Mouse (Mus musculus) midbrain, embryonic 10.5 days (tissue): ENCODE results near the gene Fam151b. TPM values are rescaled to one million over a fixed set of nuclear protein-coding genes. Genes with fewer than 3 reads are reported as not detected.

Experiments used
- polyA plus RNA-seq: library from polyadenylated mRNA; unstranded; fragments of >200 nt; fragmentation: Nextera tagmentation; extraction: Ambion mirVana; gene quantifications from 2 replicates; pipeline ENCODE4 v1.2.1, GENCODE M21; 2016

The Fam151b gene
- polyA plus RNA-seq, 1 experiment from 2014 or later, result 0.16 TPM

Other genes with a start within 250 kb of the Fam151b start
- gene Gm20379, start 178.0 kb downstream of the Fam151b start, polyA plus RNA-seq, result 0.84 and 0.89 TPM in 2 replicates
- gene Dhfr, start 129.3 kb downstream of the Fam151b start, polyA plus RNA-seq, result 24.9 and 28.5 TPM in 2 replicates
- gene Msh3, start 129.0 kb downstream of the Fam151b start, polyA plus RNA-seq, result 31.0 and 31.2 TPM in 2 replicates
- gene Ankrd34b, start 58.1 kb downstream of the Fam151b start, polyA plus RNA-seq, result 0.09 and 0.11 TPM in 2 replicates
- 9.5 and 12.3 TPM in 2 replicates for gene Zfyve16, start 46.9 kb upstream of the Fam151b start, polyA plus RNA-seq
- gene Spz1, start 92.2 kb upstream of the Fam151b start, polyA plus RNA-seq, result not detected in 2 replicates
- 10.6 and 11.1 TPM in 2 replicates for gene Serinc5, start 127.1 kb upstream of the Fam151b start, polyA plus RNA-seq